Mouse (Mus musculus) ES-Bruce4 (cell line): ENCODE measurements at regions not wholly inside any gene's neighbourhood (a gene's known extent, or its start where the extent isn't known, plus 50 kb on each side); places are given as distances from the start of the nearest gene placed in this dataset.

ENCODE experiments used
- H3K27ac ChIP-seq: 2 replicates; pipeline ENCODE4 v1.5.1; 2012; ENCODE audit warnings: low read length, inconsistent platforms; ENCODE audit not compliant: insufficient read depth
- H3K27me3 ChIP-seq: 2 replicates; pipeline ENCODE4 v1.6.1; 2012; ENCODE audit warnings: mild to moderate bottlenecking, low read length, inconsistent platforms; ENCODE audit not compliant: control insufficient read depth, poor library complexity, insufficient read depth, severe bottlenecking
- H3K36me3 ChIP-seq: 2 replicates; pipeline ENCODE4 v1.6.1; 2012; ENCODE audit warnings: inconsistent platforms, mild to moderate bottlenecking, low read length, moderate library complexity; ENCODE audit not compliant: control insufficient read depth, poor library complexity, insufficient read depth, severe bottlenecking
- H3K4me1 ChIP-seq: one replicate; pipeline ENCODE4 v1.8.1; 2011; ENCODE audit warnings: low read length; ENCODE audit not compliant: control insufficient read depth, insufficient read depth
- H3K4me3 ChIP-seq: 2 replicates; pipeline ENCODE4 v1.5.1; 2011; ENCODE audit warnings: low read depth, mild to moderate bottlenecking, low read length
- H3K9ac ChIP-seq: 2 replicates; pipeline ENCODE4 v1.6.1; 2012; ENCODE audit warnings: low read depth, mild to moderate bottlenecking, inconsistent platforms; ENCODE audit not compliant: poor library complexity, severe bottlenecking
- H3K9me3 ChIP-seq: replicated peaks from 2 replicates; pipeline ENCODE4 v1.6.1; 2012; ENCODE audit warnings: mild to moderate bottlenecking, low read length, inconsistent platforms; ENCODE audit not compliant: control insufficient read depth, poor library complexity, insufficient read depth, severe bottlenecking
- CTCF ChIP-seq: IDR thresholded peaks from one replicate; pipeline ENCODE4 v1.8.1; 2011; ENCODE audit warnings: low read depth, low read length
- EP300 ChIP-seq: IDR thresholded peaks from 2 replicates; pipeline ENCODE4 v1.6.1; 2011; ENCODE audit warnings: low read depth, low read length; ENCODE audit not compliant: insufficient read depth
- POLR2A ChIP-seq: IDR thresholded peaks from one replicate; pipeline ENCODE4 v1.8.1; 2011; ENCODE audit warnings: low read length; ENCODE audit not compliant: insufficient read depth

GRCm38 (mm10) chr13:44097141-44097540 lies 312.6 kb downstream of the Cd83 start:
- no peaks in the 10 kb centered on the region; the same call in 1 of the 2 replicates for H3K9me3 ChIP-seq
- no peaks in the 10 kb centered on the region for H3K27me3 ChIP-seq
- no peak overlapping the region for H3K27ac ChIP-seq
- no peaks in the 10 kb centered on the region for H3K4me1 ChIP-seq
- no peaks in the 10 kb centered on the region for H3K36me3 ChIP-seq
- H3K9ac ChIP-seq, result no peak overlapping the region
- no peak overlapping the region for H3K4me3 ChIP-seq
- TF ChIP-seq EP300, result no peak
- no peak for TF ChIP-seq CTCF
- TF ChIP-seq POLR2A, result no peak

DNA sequence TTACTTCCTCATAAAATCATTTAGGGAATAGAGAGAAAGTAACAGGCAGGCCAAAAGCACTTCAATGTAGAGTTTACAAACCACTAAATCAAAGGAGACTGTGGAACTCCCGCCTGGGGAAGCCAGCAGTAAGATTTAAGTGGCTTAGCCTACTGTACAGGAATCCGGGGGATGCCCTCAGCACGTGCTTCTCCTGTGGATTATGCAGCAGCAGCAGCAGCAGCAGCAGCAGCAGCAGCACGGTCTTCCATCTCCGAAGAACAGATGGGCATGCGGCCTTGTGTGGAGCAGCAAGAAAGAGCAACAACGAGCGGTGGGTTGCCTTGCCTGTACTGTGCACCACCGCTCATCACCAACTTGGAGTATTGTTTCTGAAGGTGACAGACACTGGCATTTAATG lies 314.9 kb downstream of the Cd83 start:
- Histone ChIP-seq H3K9me3 (no peaks in the 10 kb centered on the region), H3K36me3 (no peaks in the 10 kb centered on the region), H3K4me1 (no peaks in the 10 kb centered on the region), H3K27ac (no peak overlapping the region), H3K27me3 (no peaks in the 10 kb centered on the region), H3K9ac (no peak overlapping the region), H3K4me3 (no peak overlapping the region)
- no peak for TF ChIP-seq CTCF
- no peak for TF ChIP-seq EP300
- no peak for TF ChIP-seq POLR2A

DNA sequence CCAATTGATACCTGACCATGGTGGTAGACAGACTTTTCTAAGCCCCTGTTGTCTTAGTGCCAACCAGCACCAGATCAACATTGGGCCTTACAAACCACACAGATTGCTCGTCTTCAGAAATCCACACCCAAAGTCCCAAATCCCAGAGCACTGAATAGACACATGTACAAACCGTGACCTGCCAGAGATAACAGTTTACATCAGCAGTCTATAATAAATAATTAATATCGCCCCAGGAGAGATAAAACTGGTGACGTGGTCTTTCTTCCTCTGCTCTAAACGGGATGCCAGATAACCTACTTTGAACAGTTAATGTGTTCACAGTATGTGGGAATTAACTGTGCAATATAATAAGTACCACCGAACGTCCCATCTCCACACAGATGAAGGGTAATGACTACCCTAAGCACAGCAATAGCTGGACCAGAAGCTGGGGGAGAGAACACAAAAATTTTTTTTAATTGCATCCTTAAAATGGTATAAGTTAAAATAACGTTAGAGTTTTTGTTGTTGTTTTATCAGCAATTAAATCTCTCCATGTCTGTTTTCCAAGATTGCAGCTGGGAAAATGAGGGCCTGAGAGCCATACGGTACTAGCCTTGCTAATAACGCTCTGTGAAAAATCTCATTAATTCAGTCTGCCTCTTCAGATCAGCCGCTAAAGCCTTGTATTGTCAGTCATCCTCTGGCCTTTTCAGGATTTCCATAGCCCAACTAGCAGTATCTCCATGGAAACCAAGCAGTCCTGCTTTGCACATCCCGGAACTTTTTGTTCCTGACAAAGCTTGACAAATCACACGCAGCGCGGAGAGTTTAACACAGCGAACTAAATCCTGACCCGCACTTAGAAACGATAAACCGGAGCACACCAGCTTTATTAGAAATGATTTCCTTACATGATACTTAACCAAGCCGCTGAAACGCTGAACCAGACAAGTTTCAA lies 315.8 kb downstream of the Cd83 start:
- H3K4me1 ChIP-seq, result no peaks in the 10 kb centered on the region
- TF ChIP-seq POLR2A (no peak), CTCF (no peak), EP300 (no peak)
- no peak overlapping the region for H3K27ac ChIP-seq
- no peak overlapping the region for H3K9ac ChIP-seq
- no peak overlapping the region for H3K4me3 ChIP-seq
- H3K36me3 ChIP-seq, result no peaks in the 10 kb centered on the region
- H3K9me3 ChIP-seq, result no peaks in the 10 kb centered on the region
- no peaks in the 10 kb centered on the region for H3K27me3 ChIP-seq

DNA sequence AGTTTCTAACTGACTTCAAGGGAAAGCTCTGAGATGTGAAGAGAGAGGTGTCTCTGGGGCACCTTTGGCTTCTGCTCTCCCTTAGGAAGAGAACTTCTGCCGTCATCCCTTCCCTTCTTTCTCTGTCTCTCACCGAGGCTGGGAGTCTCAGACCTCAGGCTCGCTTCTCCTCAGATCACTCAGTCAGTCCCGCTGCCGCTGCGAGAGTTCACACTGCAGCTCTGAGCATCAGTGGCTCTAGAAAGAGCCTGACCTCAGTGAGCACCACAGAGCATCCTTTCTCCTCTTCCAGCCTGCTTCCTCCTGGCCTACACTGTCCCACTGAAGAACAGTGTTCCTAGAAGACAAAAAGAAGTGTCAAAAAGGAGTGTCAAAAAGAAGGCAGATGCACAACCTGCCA lies 316.6 kb downstream of the Cd83 start:
- Histone ChIP-seq H3K27ac (no peak overlapping the region), H3K36me3 (no peaks in the 10 kb centered on the region), H3K4me1 (no peaks in the 10 kb centered on the region), H3K9ac (no peak overlapping the region), H3K4me3 (no peak overlapping the region), H3K27me3 (no peaks in the 10 kb centered on the region), H3K9me3 (no peaks in the 10 kb centered on the region)
- TF ChIP-seq POLR2A, result no peak
- no peak for TF ChIP-seq EP300
- TF ChIP-seq CTCF, result no peak

DNA sequence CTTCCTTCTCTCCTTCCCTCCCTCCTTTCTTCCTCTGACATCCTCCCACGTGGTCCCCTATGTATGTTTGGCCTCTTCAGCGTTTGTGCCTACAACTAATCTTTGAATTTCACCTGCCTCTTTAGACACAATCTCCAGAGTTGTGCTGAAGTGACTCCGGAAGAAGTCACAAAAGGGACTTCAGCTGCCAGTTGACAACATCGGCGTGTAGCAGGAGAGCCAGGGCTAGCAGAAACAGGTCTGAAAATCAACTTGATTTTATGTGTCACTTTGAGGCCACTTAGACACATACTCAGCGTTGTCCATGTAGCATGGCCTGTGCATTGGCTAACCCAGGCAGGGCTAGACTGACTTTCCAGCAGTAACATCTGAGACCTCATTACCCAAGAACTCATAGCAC lies 317.2 kb downstream of the Cd83 start:
- no peaks in the 10 kb centered on the region for H3K27me3 ChIP-seq
- H3K9me3 ChIP-seq, result no peaks in the 10 kb centered on the region
- H3K4me1 ChIP-seq, result no peaks in the 10 kb centered on the region
- TF ChIP-seq EP300 (no peak), CTCF (no peak), POLR2A (no peak)
- no peak overlapping the region for H3K9ac ChIP-seq
- no peak overlapping the region for H3K4me3 ChIP-seq
- no peak overlapping the region for H3K27ac ChIP-seq
- H3K36me3 ChIP-seq, result no peaks in the 10 kb centered on the region

DNA sequence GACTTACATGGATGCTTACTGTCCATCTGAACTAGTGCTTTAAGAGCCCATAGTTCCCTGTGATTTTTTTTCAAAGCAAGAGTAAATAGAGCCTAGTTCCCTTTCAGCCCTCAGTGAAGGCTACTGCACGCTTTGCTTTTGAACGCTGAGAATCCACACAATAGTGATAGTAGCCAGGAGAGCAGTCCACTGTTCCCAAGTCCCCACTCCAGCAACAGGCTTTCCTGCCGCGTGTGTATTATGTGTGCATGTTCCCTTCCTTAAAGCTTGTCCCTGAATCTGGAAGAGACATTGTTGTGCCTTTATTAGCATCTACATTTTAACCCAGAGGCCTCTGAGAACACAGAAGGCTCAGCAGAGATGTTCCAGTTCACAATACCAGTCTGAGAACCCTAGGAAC lies 317.7 kb downstream of the Cd83 start:
- TF ChIP-seq POLR2A (no peak), EP300 (no peak), CTCF (no peak)
- Histone ChIP-seq H3K4me1 (no peaks in the 10 kb centered on the region), H3K27me3 (no peaks in the 10 kb centered on the region), H3K36me3 (no peaks in the 10 kb centered on the region), H3K9ac (no peak overlapping the region), H3K9me3 (no peaks in the 10 kb centered on the region), H3K4me3 (no peak overlapping the region), H3K27ac (no peak overlapping the region)
